Mouse (Mus musculus): Measurements from ENCODE around the gene Mettl7a1.

DNA sequence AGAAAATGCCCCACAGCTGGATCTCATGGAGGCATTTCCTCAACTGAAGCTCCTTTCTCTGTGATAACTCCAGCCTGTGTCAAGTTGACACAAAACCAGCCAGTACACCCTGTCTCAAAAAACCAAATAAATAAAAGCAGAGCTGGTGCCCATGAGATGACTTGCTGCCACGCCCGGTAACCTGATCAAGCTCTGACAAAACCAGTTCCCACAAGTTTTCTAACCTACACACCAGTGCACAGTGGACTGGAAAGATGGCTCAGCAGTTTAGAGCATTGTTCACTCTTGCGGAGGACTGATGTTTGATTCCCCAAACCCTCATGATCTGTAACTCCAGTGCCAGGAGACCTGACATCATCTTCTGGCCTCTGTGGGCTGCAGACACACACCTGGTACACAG, 21.3 kb downstream of the Mettl7a1 start:
- no peak for TF ChIP-seq POLR2A (IDR thresholded peaks at IDR 0.05; ENCODE audit: insufficient read length, low read depth)
- no peak for TF ChIP-seq MAX (IDR thresholded peaks at IDR 0.05; ENCODE audit: low read depth)
- no peak for TF ChIP-seq REST (IDR thresholded peaks at IDR 0.05; ENCODE audit: insufficient read depth, insufficient read length)
- TF ChIP-seq TCF12 (IDR thresholded peaks at IDR 0.05; ENCODE audit: insufficient read depth, poor library complexity, severe bottlenecking) = no peak
- TF ChIP-seq POLR2AphosphoS2 (IDR thresholded peaks at IDR 0.05; ENCODE audit: insufficient read length, low read depth) = no peak
- TF ChIP-seq MYOG (IDR thresholded peaks at IDR 0.05; ENCODE audit: control insufficient read depth in 1 of 3, insufficient read depth in 1 of 3, insufficient read length in 2 of 3, low read depth in 2 of 3) = no peak
- TF ChIP-seq USF1 (IDR thresholded peaks at IDR 0.05; ENCODE audit: low read depth) = no peak
- TF ChIP-seq CEBPB (IDR thresholded peaks at IDR 0.05; ENCODE audit: insufficient read depth, poor library complexity, severe bottlenecking) = no peak
- TF ChIP-seq SRF (IDR thresholded peaks at IDR 0.05; ENCODE audit: control insufficient read depth, insufficient read length, low read depth) = no peak
- TF ChIP-seq E2F4 (IDR thresholded peaks at IDR 0.05; ENCODE audit: insufficient read depth) = no peak
- TF ChIP-seq TCF3 (IDR thresholded peaks at IDR 0.05; ENCODE audit: insufficient read length, low read depth) = no peak
- TF ChIP-seq MYOD1 (IDR thresholded peaks at IDR 0.05; ENCODE audit: control insufficient read depth in 1 of 3, insufficient read length in 2 of 3, low read depth in 2 of 3) = no peak
